Mouse (Mus musculus): ENCODE measurements at regions not wholly inside any gene's neighbourhood (a gene's known extent, or its start where the extent isn't known, plus 50 kb on each side); places are given as distances from the start of the nearest gene placed in this dataset.
A peak's percentile ranks its signal among the peaks of the same experiment; 100 is the strongest.

GRCm38 (mm10) chr7:82921722-82922121 lies 54.6 kb downstream of the Mex3b start:
- intact Hi-C loops (cut with DNase I): loop anchor here (10.0 kb wide), 1 partner anchor 93 kb away; no protein-coding TSS in a partner anchor
- no peak for DNase-seq (ENCODE audit: extremely low spot score in 1 of 2, low spot score in 2 of 2)

GRCm38 (mm10) chr7:82923220-82924071 lies 56.3 kb downstream of the Mex3b start:
- intact Hi-C loops (cut with DNase I): loop anchor here (10.0 kb wide), 1 partner anchor 91 kb away; no protein-coding TSS in a partner anchor
- peak; percentile 31 to 83 for DNase-seq (ENCODE audit: extremely low spot score in 1 of 2, low spot score in 2 of 2)

GRCm38 (mm10) chr7:82924092-82924491 lies 57.0 kb downstream of the Mex3b start:
- DNase-seq (ENCODE audit: extremely low spot score in 1 of 2, low spot score in 2 of 2): no peak
- intact Hi-C loops (cut with DNase I): loop anchor here (10.0 kb wide), 1 partner anchor 91 kb away; no protein-coding TSS in a partner anchor

GRCm38 (mm10) chr7:82938311-82938710 lies 71.2 kb downstream of the Mex3b start:
- intact Hi-C loops (cut with DNase I): no loop called here
- DNase-seq (ENCODE audit: extremely low spot score in 1 of 2, low spot score in 2 of 2): no peak

GRCm38 (mm10) chr7:82939536-82939935 lies 72.4 kb downstream of the Mex3b start:
- DNase-seq (ENCODE audit: extremely low spot score in 1 of 2, low spot score in 2 of 2): no peak
- intact Hi-C loops (cut with DNase I): no loop called here

GRCm38 (mm10) chr7:82943376-82943775 lies 76.2 kb downstream of the Mex3b start:
- intact Hi-C loops (cut with DNase I): no loop called here
- peak in 1 of 2 experiments; percentile 12 for DNase-seq (ENCODE audit: extremely low spot score in 1 of 2, low spot score in 2 of 2)

GRCm38 (mm10) chr7:82943797-82944196 lies 76.7 kb downstream of the Mex3b start:
- intact Hi-C loops (cut with DNase I): no loop called here
- DNase-seq (ENCODE audit: extremely low spot score in 1 of 2, low spot score in 2 of 2): no peak

GRCm38 (mm10) chr7:82949372-82949771 lies 82.2 kb downstream of the Mex3b start:
- intact Hi-C loops (cut with DNase I): no loop called here
- DNase-seq (ENCODE audit: extremely low spot score in 1 of 2, low spot score in 2 of 2): no peak

- no peak for DNase-seq (ENCODE audit: extremely low spot score in 1 of 2, low spot score in 2 of 2)
- intact Hi-C loops (cut with DNase I): no loop called here
Measured at GRCm38 (mm10) chr7:82957208-82957977, 90.3 kb downstream of the Mex3b start.

- DNase-seq (ENCODE audit: extremely low spot score in 1 of 2, low spot score in 2 of 2): no peak
- intact Hi-C loops (cut with DNase I): no loop called here
Measured at GRCm38 (mm10) chr7:82970599-82970998, 103.5 kb downstream of the Mex3b start.

- intact Hi-C loops (cut with DNase I): no loop called here
- no peak for DNase-seq (ENCODE audit: extremely low spot score in 1 of 2, low spot score in 2 of 2)
Measured at GRCm38 (mm10) chr7:82971244-82971643, 104.1 kb downstream of the Mex3b start.

GRCm38 (mm10) chr7:82972214-82973006 lies 105.3 kb downstream of the Mex3b start:
- intact Hi-C loops (cut with DNase I): no loop called here
- peak in 1 of 2 experiments; percentile 20 for DNase-seq (ENCODE audit: extremely low spot score in 1 of 2, low spot score in 2 of 2)

- no peak for DNase-seq (ENCODE audit: extremely low spot score in 1 of 2, low spot score in 2 of 2)
- intact Hi-C loops (cut with DNase I): no loop called here
Measured at GRCm38 (mm10) chr7:82990708-82991107, 123.6 kb downstream of the Mex3b start.

GRCm38 (mm10) chr7:82993136-82993535 lies 126.0 kb downstream of the Mex3b start:
- peak in 1 of 2 experiments; percentile 36 for DNase-seq (ENCODE audit: extremely low spot score in 1 of 2, low spot score in 2 of 2)
- intact Hi-C loops (cut with DNase I): no loop called here

- intact Hi-C loops (cut with DNase I): no loop called here
- DNase-seq (ENCODE audit: extremely low spot score in 1 of 2, low spot score in 2 of 2): no peak
Measured at GRCm38 (mm10) chr7:82998848-82999247, 131.7 kb downstream of the Mex3b start.

GRCm38 (mm10) chr7:83007540-83007939 lies 140.4 kb downstream of the Mex3b start:
- intact Hi-C loops (cut with DNase I): no loop called here
- DNase-seq (ENCODE audit: extremely low spot score in 1 of 2, low spot score in 2 of 2): no peak

- no peak for DNase-seq (ENCODE audit: extremely low spot score in 1 of 2, low spot score in 2 of 2)
- intact Hi-C loops (cut with DNase I): loop anchor here (10.0 kb wide), 2 partner anchors 87 to 193 kb away; no protein-coding TSS in a partner anchor
Measured at GRCm38 (mm10) chr7:83012145-83012544, 145.0 kb downstream of the Mex3b start.

GRCm38 (mm10) chr7:83014725-83015690 lies 147.9 kb downstream of the Mex3b start:
- DNase-seq (ENCODE audit: extremely low spot score in 1 of 2, low spot score in 2 of 2): peak in 1 of 2 experiments; percentile 17
- intact Hi-C loops (cut with DNase I): loop anchor here (2.0 to 10.0 kb wide), 3 partner anchors 90 to 190 kb away; partner anchors contain the start of gene Mex3b
